Mouse (Mus musculus): ENCODE measurements around the gene Saal1.
"Not testable (repeated sequence)": the region's sequence is repeated elsewhere in the genome, so short reads cannot be mapped to it uniquely, and the experiment has no call there.

The Saal1 gene

DNA sequence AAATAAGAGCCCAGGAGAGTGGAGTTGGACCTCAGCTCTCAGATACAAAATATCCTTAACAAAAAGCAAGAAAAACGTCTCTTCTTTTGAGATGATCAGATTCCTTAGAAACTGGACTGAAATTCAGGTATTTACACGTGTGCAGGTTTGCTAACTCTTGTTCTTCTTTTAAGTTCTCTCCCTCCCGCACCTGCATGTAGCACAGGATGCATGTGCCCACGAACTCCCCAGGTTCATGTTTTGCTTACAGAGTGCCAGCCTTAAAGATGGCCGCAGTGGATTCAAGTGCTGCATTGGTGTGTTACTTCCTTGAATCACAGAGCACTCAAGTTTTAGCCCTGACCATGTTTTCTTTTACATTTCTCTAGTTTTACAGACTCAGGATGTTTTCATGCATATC lies 23.7 kb downstream of the Saal1 start:
- DNase-seq (ENCODE audit: low spot score) = no peak

DNA sequence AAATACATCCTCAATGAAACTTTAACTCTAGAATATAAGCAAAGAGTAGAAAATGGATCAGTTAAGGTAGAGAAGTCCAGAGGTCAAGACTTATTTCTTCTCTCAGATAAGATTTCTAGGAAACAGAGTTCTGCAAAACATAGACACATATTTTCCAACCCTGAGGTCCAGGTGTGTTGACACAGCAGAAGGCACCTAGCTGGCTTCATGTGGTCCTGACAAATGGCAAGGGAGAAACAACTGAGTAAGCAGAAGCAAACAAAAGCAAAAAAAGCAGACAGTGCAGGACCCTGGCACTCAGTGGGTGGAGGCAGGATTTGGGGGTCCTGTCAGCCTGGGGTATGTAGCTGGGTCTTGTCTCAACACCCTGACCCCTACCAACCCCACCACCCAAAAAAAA lies 29.7 kb downstream of the Saal1 start:
- DNase-seq (ENCODE audit: low spot score) = no peak

DNA sequence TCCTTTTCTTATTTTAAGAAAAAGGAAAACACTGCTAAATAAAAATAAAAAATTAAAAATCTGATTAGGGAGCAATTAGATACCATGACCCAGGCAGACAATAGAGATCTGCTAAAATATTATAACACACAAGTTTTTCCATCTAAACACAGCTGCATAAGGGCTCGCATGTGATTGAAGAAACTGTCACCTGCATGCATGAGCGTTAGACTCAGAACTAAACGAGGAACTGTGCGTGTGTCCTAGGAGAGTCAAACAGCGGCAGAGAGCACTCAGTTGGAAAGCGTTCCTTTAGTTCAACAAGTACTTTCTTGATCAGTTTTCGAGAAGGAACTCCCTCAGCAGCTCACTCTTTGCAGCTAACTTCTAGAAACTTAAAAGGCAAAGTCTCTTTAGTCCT lies 31.4 kb downstream of the Saal1 start:
- not testable (repeated sequence) for DNase-seq (ENCODE audit: low spot score)

DNA sequence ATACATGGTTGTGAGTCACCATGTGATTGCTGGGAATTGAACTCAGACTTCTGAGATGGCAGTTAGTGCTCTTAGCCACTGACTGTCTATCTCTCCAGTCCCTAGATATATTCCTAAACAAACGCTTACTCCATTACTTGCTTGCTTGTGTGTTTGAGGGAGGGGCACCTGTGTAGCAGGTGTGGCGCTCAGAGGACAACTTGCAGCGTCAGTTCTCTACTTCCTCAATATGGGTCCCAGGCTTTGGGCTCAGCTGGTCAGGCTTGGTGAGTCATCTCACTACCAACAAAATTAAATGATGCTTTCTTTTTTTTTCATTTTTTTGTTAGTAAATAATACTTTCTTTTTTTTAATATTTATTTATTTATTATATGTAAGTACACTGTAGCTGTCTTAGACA lies 32.1 kb downstream of the Saal1 start:
- no peak for DNase-seq (ENCODE audit: low spot score)

DNA sequence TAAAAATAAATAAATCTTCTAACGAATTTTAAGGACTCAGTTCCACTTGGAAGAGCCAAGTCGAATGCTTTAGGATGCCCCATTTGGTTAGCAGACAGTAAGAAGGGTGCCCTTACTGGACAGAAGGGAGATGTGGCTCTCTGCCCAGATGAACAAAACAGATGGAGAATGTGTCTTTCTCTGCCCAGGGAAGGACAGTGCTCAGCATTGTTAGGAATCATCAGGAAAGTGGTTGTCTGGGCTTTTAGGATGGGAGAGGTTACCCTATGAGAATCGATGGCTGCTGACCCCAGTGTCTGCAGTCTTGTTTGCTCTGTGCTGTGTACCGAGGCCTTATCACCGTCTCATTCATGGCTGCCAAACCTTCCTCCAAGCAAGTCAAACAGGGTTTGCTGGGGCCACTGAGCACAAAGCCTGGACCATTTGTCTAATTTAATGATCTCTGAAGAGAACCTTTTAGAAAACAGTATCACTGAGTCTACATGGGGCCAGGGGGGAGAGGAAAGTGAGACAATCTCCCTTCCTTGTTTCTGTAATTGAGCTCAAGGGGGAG lies 33.6 kb downstream of the Saal1 start:
- DNase-seq (ENCODE audit: low spot score) = no peak

DNA sequence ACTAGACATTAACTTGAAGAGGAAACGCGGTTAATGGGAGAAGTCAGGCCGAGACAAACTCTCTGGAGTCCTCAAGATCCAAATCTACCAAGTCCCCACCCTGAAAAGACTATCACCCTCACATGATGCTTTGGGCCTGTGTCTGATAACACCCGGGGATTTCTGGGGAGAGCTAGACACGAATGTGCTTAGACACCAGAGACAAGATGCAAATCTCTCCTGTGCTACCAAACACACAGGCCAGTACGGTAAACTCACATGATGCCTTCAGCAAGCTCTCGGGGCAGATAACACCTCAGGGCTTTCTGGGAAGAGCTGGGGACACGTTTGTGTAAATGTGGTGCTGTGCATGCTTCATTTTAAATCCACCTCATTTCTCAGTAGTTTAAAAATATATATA lies 34.6 kb downstream of the Saal1 start:
- DNase-seq (ENCODE audit: low spot score) = no peak

DNA sequence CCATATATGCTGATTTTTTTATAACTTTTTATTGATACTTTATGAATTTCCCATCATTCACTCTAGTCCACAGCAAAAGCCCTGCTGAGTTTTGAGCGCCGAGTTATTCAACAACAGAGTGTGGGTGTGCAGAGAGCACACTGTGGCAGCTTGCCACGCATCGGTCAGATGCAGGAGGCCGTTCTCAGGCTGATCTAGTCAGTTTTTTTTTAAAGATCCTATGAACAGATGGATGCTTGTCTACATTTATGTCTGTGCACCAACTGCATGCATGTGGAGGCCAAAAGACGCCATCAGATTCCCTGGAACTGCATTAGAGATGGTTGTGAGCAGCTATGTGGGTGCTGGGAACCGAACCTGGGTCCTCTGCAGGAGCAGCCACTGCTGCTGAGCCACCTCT lies 35.4 kb downstream of the Saal1 start:
- no peak for DNase-seq (ENCODE audit: low spot score)

DNA sequence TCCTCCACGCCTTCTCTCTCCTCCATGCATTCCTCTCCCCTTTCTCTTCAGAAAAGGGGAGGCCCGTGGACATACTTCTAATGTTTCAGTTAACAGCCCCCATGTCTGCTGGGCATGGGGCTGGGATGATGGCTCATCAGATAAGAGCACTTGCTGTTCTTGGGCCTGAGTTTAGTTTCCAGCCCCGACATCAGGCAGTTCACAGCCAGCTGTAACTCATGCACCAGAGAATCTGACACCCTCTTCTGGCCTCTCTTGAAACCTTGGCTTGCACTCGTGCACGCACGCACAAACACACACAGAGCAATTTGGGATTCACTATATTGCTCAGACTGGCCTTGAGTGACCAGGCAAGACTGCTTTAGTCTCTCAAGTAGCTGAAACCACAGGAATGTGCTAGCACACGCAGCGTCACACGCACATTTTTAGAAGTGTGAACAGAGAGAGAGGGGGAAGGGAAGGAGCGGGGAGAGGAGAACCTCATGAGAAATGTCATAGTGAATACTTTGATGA lies 38.3 kb downstream of the Saal1 start, which contains the start of gene Tph1:
TSS of gene Tph1 (minus strand) at position 378 of the 513 bp plus-strand sequence.
- DNase-seq (ENCODE audit: low spot score) = no peak

DNA sequence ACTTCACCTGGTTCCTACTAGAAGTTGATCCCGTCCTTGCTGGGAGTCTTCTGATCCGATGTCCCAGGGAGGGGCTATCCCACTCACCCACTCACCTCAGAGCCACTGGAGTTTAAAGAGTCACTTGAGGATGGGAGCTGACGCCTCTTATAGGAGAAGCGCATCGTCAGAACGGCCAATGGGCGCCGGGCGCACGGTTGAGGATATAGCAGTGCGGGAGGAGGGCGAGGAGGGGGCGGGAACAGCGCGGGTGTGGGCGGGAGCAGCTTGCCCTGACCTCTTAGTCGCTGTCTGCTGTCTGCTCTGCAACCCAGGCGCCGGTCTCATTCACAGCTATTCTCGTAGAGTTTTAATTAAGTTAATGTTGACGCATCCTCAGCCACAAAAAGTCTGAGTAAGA lies 43.2 kb downstream of the Saal1 start:
- no peak for DNase-seq (ENCODE audit: low spot score)

DNA sequence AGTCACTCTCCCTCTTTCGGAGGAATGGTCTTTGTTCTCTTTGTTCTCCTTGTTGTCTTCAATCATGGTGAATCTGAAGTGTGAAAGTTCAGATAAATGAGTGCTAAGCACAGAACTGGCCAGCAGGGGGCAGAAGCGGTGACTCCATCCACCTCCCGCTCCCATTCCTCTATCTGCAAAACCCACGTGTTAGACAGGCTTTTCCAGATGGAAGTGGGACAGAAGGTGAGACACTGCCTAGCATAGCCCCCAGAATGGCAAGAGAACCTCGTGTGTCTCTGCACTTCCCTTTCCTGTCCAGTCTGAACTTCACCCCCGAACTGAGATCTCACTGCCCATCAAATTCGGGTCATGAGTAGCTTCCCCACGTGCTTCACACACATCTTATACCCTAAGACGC lies 45.2 kb downstream of the Saal1 start:
- peak; percentile 9 for DNase-seq (ENCODE audit: low spot score)

DNA sequence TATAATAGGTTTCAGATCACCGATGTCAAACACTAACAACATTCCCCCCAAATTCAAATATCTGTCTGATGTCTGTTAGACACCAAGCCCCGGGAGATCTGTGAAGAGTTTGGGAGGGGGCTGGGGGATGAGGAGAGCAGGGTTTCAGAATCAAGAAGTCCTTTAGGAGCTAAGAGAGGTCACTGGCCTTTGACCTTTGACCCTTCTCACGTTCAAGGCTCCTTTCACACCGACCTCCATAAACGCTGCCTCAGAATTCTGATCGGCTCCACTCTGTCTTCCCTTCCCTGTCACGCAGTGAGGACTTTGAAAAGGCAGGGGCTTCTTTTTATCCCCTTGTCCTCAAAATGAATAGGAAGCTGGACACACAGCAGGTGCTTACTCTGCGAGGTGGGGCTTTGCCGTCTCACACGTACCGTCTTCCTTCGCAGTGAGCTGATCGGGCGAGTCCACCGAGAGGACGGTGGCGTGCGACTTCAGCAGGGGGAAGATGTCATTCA lies 48.8 kb downstream of the Saal1 start:
- DNase-seq (ENCODE audit: low spot score) = no peak

DNA sequence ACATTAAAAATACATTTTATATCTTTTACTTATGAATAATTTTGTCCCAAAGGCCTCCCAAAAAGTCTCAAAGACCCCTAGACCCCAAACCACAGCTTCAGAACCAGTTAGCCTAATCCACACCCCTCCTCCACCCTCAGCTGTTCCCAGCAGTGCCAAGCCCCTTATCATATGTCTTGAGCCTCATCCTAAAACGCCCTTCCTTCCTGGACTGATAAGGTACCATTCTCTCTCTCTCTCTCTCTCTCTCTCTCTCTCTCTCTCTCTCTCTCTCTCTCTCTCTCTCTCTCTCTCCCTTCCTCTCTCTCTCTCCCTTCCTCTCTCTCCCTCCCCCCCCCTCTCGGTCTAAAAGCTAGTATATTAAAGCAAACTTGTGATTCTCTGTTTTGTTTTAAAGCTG lies 58.2 kb downstream of the Saal1 start:
- DNase-seq (ENCODE audit: low spot score) = no peak

DNA sequence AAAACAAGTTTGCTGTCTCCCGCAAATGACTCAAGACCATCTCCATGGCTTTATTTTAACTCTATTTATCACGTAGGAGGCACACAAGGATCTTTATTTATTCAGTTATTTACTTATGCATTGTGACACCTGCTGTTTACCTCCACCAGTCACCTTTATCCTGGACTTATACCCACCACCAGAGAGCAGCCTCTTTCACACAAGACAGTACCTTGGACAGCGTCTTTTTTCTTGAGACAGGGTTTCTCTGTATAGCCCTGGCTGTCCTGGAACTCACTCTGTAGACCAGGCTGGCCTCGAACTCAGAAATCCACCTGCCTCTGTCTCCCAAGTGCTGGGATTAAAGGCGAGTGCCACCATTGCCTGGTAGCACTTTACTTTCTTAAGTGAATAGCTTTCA lies 60.2 kb downstream of the Saal1 start:
- not testable (repeated sequence) for DNase-seq (ENCODE audit: low spot score)

DNA sequence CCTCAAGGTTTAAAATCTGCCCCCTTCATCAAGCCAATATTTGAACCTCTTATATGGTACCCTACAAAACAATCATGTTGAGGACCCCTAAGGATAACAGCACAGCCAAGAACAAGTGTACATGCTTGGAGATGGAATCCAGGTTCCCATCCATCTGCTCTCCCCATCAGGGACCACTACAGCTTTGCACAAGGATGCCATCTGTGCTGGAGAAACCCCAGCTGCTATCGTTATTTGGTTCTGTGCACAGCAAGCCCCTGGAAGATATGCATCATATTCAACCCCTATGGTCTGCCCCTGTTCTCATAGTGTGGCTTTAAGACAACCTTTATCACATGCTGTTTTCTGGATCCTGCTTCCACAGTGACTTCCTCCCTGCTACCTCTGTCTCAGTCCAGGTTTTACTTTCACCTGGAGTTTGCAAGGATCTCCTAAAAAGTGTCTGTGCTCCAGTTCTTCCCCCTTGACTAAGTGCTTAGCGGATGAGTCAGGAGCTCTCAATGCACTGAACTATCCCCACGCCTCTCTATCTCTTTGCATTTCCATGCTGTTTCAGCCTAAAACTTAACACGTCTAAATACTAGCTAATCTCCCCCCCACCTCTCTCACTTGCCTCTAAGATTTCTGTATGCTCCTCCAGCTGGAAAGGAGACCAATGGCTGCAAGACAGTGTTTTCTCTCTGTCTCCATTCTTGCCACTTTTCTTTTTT lies 61.9 kb downstream of the Saal1 start:
- DNase-seq (ENCODE audit: low spot score) = no peak

DNA sequence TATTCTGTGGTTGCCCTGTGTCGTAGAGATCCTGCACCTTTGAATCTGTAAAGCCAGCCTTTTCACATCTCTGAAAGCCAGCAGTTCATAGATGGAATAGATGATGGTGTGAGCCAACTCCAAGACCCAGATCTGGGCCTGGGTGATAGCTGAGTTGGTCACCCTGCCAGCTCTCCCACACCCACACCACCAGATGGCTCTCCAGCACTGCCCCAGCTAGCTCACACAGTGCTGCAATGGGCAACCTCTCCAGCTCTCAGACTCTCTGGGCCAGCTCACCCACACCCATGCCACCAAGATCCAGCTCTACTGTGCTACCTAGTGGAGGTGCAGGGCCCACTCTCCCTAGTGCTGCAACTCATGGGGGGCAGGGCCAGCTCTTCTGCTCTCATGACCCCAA lies 67.3 kb downstream of the Saal1 start:
- DNase-seq (ENCODE audit: low spot score) = no peak

DNA sequence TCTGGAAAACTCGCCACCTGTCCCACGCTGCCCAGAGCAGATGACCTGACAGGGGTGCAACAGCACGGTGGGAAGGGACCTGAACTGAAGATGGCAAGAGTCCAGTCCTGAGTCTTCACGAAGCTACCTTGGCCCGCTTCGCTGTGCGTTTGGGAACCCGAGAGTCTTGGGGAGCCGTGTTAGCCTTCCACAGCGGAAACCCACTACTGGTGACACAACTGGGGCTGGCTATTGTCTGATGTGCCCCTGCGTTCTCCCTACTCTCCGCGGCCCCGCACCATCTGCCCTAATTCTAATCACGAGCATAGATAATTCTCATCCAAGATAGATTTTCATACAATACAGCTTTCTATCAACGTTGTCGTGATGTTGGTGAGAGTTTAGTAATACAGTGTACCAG lies 70.4 kb downstream of the Saal1 start:
- DNase-seq (ENCODE audit: low spot score) = no peak

DNA sequence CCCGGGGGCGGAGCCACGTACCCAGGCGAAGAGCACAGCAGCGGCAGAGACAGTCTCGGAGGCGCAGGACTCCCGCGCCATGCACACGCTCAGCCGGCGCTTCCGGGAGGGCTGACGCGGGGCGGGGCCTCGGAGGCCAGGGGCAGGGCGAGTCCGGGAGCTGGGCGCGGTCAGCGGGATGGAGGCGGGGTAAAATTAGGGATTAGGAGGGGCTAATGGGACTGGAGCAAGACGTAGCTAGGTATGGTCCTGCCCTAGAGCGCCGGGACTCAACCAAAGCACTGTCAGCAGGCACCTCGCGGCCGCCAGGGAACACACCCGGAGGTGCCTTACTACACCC lies 70.8 kb downstream of the Saal1 start, which contains the start of gene Sergef:
TSS of gene Sergef (minus strand) at position 116 of the 340 bp plus-strand sequence.
- DNase-seq (ENCODE audit: low spot score) = peak; percentile 87

DNA sequence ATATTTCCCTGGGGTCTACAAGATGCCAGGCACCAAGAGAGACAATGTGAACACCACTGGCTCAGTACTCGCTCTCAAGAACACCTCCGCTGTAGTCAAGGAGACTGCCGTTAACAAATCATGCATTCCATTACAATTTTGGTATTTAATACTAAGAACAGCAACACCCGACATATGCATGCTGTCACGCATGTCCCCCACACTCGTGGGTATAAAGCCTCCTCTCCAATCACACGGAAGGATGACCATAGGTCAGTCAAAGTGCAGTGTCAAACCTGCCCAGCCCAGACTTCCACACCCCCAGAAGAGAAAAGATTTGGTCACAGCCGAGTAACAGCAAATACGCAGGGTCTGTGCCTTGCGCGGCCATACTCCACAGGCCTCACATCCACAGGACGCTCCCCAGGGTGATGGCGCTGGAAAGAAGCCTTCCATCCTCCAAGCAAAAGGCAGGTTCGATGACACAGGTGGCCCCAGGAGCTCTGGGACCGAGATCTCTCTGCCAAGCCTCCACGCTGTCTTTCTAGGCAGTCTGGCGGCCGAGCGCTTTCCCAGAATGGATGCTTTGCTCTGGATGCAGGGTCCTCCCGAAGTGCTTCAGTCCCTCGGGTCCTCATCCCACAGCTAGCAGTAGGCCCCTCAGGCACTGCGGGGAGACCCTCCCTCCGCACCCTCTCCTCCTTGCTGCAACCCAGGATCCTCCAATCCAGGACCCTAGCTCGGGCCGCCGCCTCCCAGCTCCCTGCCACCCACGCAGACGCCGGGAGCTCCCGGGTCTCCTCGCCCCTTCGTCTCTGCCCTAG lies 71.4 kb downstream of the Saal1 start:
- peak; percentile 10 for DNase-seq (ENCODE audit: low spot score)
